Comparison of ENCODE assay signal across 8 mouse cellular contexts in genomic region chr13:112416410-112417162, GRCm38 (mm10). TPM values are rescaled to one million over a fixed set of nuclear protein-coding genes. Genes with fewer than 3 reads are reported as not detected.
DNase-seq lines count a peak whose midpoint lies in the region; ATAC-seq and TF ChIP-seq lines count a peak whose summit lies in the region.

No protein-coding gene starts in this region.

- no peaks in the 10 kb centered on the region for H3K27me3 ChIP-seq in hindbrain, embryonic 11.5 days (ENCODE audit: control insufficient read depth, insufficient read depth, low read length)
- H3K27me3 ChIP-seq in hindbrain, embryonic 13.5 days = no peaks in the 10 kb centered on the region
- no peaks in the 10 kb centered on the region for H3K27me3 ChIP-seq in E14TG2a.4 (ENCODE audit: insufficient read depth, low read length)
- H3K27me3 ChIP-seq in limb, embryonic 14.5 days (ENCODE audit: control insufficient read depth, insufficient read depth, low read length) = no peaks in the 10 kb centered on the region
- H3K27me3 ChIP-seq in midbrain, embryonic 14.5 days (ENCODE audit: control insufficient read depth, insufficient read depth, low read length) = no peaks in the 10 kb centered on the region

- H3K4me1 ChIP-seq in hindbrain, embryonic 11.5 days (replicated peaks; ENCODE audit: control insufficient read depth, insufficient read depth, low read length) = no peaks in the 10 kb centered on the region
- H3K4me1 ChIP-seq in hindbrain, embryonic 13.5 days (replicated peaks) = no peaks in the 10 kb centered on the region
- H3K4me1 ChIP-seq in E14TG2a.4 (replicated peaks; ENCODE audit: low read depth, low read length) = peaks cover 69% of the 10 kb centered on the region
- peaks cover 16% of the 10 kb centered on the region for H3K4me1 ChIP-seq in limb, embryonic 14.5 days (ENCODE audit: control insufficient read depth, insufficient read depth, low read length)
- H3K4me1 ChIP-seq in midbrain, embryonic 14.5 days (ENCODE audit: control insufficient read depth, insufficient read depth, low read length) = no peaks in the 10 kb centered on the region

- peak; percentile 20 for DNase-seq in hindbrain, embryonic 11.5 days (ENCODE audit: low spot score)
- peak; percentile 78 for DNase-seq in embryo, embryonic 10.5 days (ENCODE audit: low spot score)
- DNase-seq in limb, embryonic 14.5 days (ENCODE audit: low spot score) = peak; percentile 54
- no peak for DNase-seq in B cell, adult 2 months
- DNase-seq in midbrain, embryonic 14.5 days = no peak
- no peak for DNase-seq in left cerebral cortex, postnatal 10 days (ENCODE audit: extremely low spot score in 1 of 2, low spot score in 2 of 2)

- no peak for TF ChIP-seq POLR2A in limb, embryonic 14.5 days (IDR thresholded peaks at IDR 0.05; ENCODE audit: borderline replicate concordance, extremely low read depth, insufficient read depth, insufficient read length)

- WGBS in hindbrain, embryonic 11.5 days = 12% methylated on average over 8 of the region's 8 CpGs
- 18% methylated on average over 8 of the region's 8 CpGs for WGBS in hindbrain, embryonic 13.5 days
- 10% methylated on average over 8 of the region's 8 CpGs for WGBS in limb, embryonic 14.5 days
- WGBS in midbrain, embryonic 14.5 days = 28% methylated on average over 8 of the region's 8 CpGs

- H3K4me2 ChIP-seq in hindbrain, embryonic 11.5 days (replicated peaks; ENCODE audit: low read depth, low read length) = no peak overlapping the region
- no peak overlapping the region for H3K4me2 ChIP-seq in hindbrain, embryonic 13.5 days
- H3K4me2 ChIP-seq in limb, embryonic 14.5 days (replicated peaks; ENCODE audit: low read depth, low read length, severe bottlenecking) = peak overlapping the region; percentile 22
- H3K4me2 ChIP-seq in midbrain, embryonic 14.5 days (ENCODE audit: low read length) = no peak overlapping the region

- no peak for TF ChIP-seq CTCF in E14TG2a.4 (conservative IDR thresholded peaks at IDR 0.05; ENCODE audit: low read length)

- intact Hi-C loops in left cerebral cortex, postnatal 10 days (cut with DNase I) = no loop called here

- H3K27ac ChIP-seq in hindbrain, embryonic 11.5 days (ENCODE audit: low read depth, low read length) = no peak overlapping the region
- H3K27ac ChIP-seq in hindbrain, embryonic 13.5 days = no peak overlapping the region
- peak overlapping the region; percentile 56 for H3K27ac ChIP-seq in limb, embryonic 14.5 days (replicated peaks; ENCODE audit: low read depth, low read length)
- no peak overlapping the region for H3K27ac ChIP-seq in midbrain, embryonic 14.5 days (replicated peaks; ENCODE audit: low read depth, low read length)

- no peak for ATAC-seq in hindbrain, embryonic 11.5 days (ENCODE audit: low FRiP score)
- no peak for ATAC-seq in hindbrain, embryonic 13.5 days (ENCODE audit: low FRiP score)
- peak; percentile 75 for ATAC-seq in limb, embryonic 14.5 days (ENCODE audit: low FRiP score, low read depth)
- ATAC-seq in midbrain, embryonic 14.5 days (ENCODE audit: low FRiP score, low TSS enrichment) = no peak

- no peak overlapping the region for H3K9ac ChIP-seq in hindbrain, embryonic 11.5 days (ENCODE audit: low read depth, low read length)
- no peak overlapping the region for H3K9ac ChIP-seq in hindbrain, embryonic 13.5 days
- H3K9ac ChIP-seq in limb, embryonic 14.5 days (ENCODE audit: low read depth, low read length, severe bottlenecking) = no peak overlapping the region
- no peak overlapping the region for H3K9ac ChIP-seq in midbrain, embryonic 14.5 days (replicated peaks; ENCODE audit: low read length)

- H3K36me3 ChIP-seq in hindbrain, embryonic 11.5 days (ENCODE audit: control insufficient read depth, insufficient read depth, low read length) = no peaks in the 10 kb centered on the region
- no peaks in the 10 kb centered on the region for H3K36me3 ChIP-seq in hindbrain, embryonic 13.5 days
- no peaks in the 10 kb centered on the region for H3K36me3 ChIP-seq in E14TG2a.4 (ENCODE audit: insufficient read depth, low read length)
- H3K36me3 ChIP-seq in limb, embryonic 14.5 days (ENCODE audit: control insufficient read depth, insufficient read depth, low read length) = no peaks in the 10 kb centered on the region
- no peaks in the 10 kb centered on the region for H3K36me3 ChIP-seq in midbrain, embryonic 14.5 days (ENCODE audit: control insufficient read depth, insufficient read depth, low read length)

- H3K9me3 ChIP-seq in hindbrain, embryonic 11.5 days (ENCODE audit: control insufficient read depth, low read length) = no peaks in the 10 kb centered on the region
- H3K9me3 ChIP-seq in hindbrain, embryonic 13.5 days = no peaks in the 10 kb centered on the region
- peaks cover 1% of the 10 kb centered on the region for H3K9me3 ChIP-seq in E14TG2a.4 (ENCODE audit: low read length)
- H3K9me3 ChIP-seq in limb, embryonic 14.5 days (ENCODE audit: control insufficient read depth, low read length) = no peaks in the 10 kb centered on the region
- H3K9me3 ChIP-seq in midbrain, embryonic 14.5 days (ENCODE audit: control insufficient read depth, low read length) = no peaks in the 10 kb centered on the region

- no peak overlapping the region for H3K4me3 ChIP-seq in hindbrain, embryonic 11.5 days (ENCODE audit: low read depth, low read length)
- no peak overlapping the region for H3K4me3 ChIP-seq in hindbrain, embryonic 13.5 days
- peak overlapping the region; percentile 64 for H3K4me3 ChIP-seq in E14TG2a.4 (replicated peaks; ENCODE audit: low read length)
- H3K4me3 ChIP-seq in limb, embryonic 14.5 days (replicated peaks; ENCODE audit: low read length) = no peak overlapping the region
- H3K4me3 ChIP-seq in midbrain, embryonic 14.5 days (replicated peaks; ENCODE audit: low read depth, low read length) = no peak overlapping the region

RNA-seq across cellular contexts. Expression of gene Il6st, which starts 47.3 kb away (rescaled TPM):
- polyA plus RNA-seq in hindbrain, embryonic 11.5 days (2014; fragmentation: Nextera tagmentation; extraction: Ambion mirVana) = 27.0 and 28.4 TPM in 2 replicates
- polyA plus RNA-seq in hindbrain, embryonic 13.5 days (2015; fragmentation: Nextera tagmentation; extraction: Ambion mirVana) = 19.9 and 22.6 TPM in 2 replicates
- polyA plus RNA-seq in limb, embryonic 14.5 days (2012; rRNA removed) = 34.3 and 34.4 TPM in 2 replicates
- 40.3 and 42.4 TPM in 2 replicates for polyA plus RNA-seq in limb, embryonic 14.5 days (2014; fragmentation: Nextera tagmentation; extraction: Ambion mirVana)
- 9.7 and 20.7 TPM in 2 replicates for polyA plus RNA-seq in midbrain, embryonic 14.5 days (2014; fragmentation: Nextera tagmentation; extraction: Ambion mirVana)
- total RNA-seq in left cerebral cortex, postnatal 10 days (2021) = 10 to 100 TPM; 76.1 to 84.1 TPM

Comparison
In these comparisons a context has a peak if more than half of its experiments do, and no peak if none do; other contexts are left out.
1. DNase-seq: peak in hindbrain, embryonic 11.5 days (single experiment), embryo, embryonic 10.5 days (single experiment) and limb, embryonic 14.5 days (single experiment); none in B cell, adult 2 months (0 of 2), midbrain, embryonic 14.5 days (single experiment) and left cerebral cortex, postnatal 10 days (0 of 2).